Mouse (Mus musculus) embryonic facial prominence, embryonic 12.5 days (tissue): ENCODE results near the gene Ccno. TPM values are rescaled to one million over a fixed set of nuclear protein-coding genes. Genes with fewer than 3 reads are reported as not detected.

Source experiments
- ATAC-seq: fragments of 200-750 bp; cut with Nextera tagmentation; 2 replicates; pipeline ENCODE4 v1.8.0; 2017; ENCODE audit not compliant: insufficient number of reproducible peaks, insufficient read depth, low FRiP score, low TSS enrichment
- H3K27ac ChIP-seq: fragments of 300-500 bp; sonication (generic); 2 replicates; pipeline ENCODE4 v1.5.1; 2016; ENCODE audit warnings: mild to moderate bottlenecking
- H3K27me3 ChIP-seq: fragments of 300-500 bp; sonication (generic); 2 replicates; pipeline ENCODE4 v1.6.1; 2016; ENCODE audit warnings: mild to moderate bottlenecking, moderate library complexity
- H3K36me3 ChIP-seq: fragments of 300-500 bp; sonication (generic); 2 replicates; pipeline ENCODE4 v1.6.1; 2016; ENCODE audit warnings: mild to moderate bottlenecking
- H3K4me1 ChIP-seq: fragments of 300-500 bp; sonication (generic); 2 replicates; pipeline ENCODE4 v1.6.1; 2016
- H3K4me2 ChIP-seq: fragments of 300-500 bp; sonication (generic); replicated peaks from 2 replicates; pipeline ENCODE4 v1.6.1; 2016; ENCODE audit warnings: mild to moderate bottlenecking, moderate library complexity
- H3K4me3 ChIP-seq: fragments of 300-500 bp; sonication (generic); 2 replicates; pipeline ENCODE4 v1.5.1; 2016; ENCODE audit warnings: mild to moderate bottlenecking
- H3K9ac ChIP-seq: fragments of 300-500 bp; sonication (generic); 2 replicates; pipeline ENCODE4 v1.6.1; 2016; ENCODE audit warnings: mild to moderate bottlenecking, moderate library complexity
- H3K9me3 ChIP-seq: fragments of 300-500 bp; sonication (generic); 2 replicates; pipeline ENCODE4 v1.6.1; 2016; ENCODE audit warnings: mild to moderate bottlenecking, moderate library complexity
- WGBS: fragments of 180-500 bp; shearing (Covaris S2); methylation state at CpG from one replicate; pipeline ENCODE4 v1.1.7; 2016; 5-methylcytosine and 5-hydroxymethylcytosine counted together
- polyA plus RNA-seq: library from polyadenylated mRNA; unstranded; fragments of >200 nt; fragmentation: Nextera tagmentation; extraction: Ambion mirVana; gene quantifications from 2 replicates; pipeline ENCODE4 v1.2.1, GENCODE M21; 2016

Gene Ccno
- 0.53 and 0.79 TPM in 2 replicates for polyA plus RNA-seq

DNA sequence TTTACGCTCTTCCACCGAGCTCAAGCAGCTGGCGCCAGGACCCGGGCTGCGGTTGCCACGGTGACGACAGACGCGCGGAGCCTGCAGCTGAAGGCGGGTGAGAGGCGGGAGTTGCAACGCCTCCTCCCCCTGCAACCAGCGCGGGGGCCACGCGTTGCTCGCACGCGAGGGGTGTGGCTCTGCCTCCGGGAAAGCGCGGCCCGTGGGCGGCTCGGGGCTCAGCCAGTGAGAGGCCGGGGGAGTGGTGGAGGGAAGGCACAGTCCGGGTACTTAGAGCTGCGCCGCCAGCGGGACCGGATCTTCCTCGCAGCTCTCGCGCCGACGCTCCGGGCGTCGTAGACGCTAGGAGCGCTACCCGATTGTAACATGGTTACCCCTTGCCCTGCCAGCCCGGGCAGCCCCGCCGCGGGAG is at the start of gene Ccno:
Gene Ccno, plus strand, starts transcription at position 271 of the 412 bp plus-strand sequence.
- WGBS, result under 1% methylated on average over 47 of the region's 47 CpGs

DNA sequence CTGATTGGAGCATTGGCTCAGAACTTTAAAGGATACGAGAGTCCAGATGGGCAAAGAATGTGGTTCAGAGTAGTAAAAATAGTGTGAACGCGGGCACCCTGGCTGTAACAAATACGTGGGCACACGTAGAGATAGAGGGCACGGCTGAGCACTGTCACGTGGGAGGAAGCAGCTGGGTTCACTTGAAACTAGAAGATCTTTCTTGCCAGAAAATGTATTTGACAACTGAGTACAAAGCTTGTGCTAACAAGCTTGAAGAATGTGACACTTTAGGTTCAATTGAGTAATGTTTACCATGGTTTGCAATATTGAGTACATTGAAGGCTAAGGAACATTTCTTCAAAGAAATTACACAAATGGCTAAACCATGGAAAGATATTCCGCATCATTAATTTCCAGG is 49.5 kb upstream of the Ccno start:
- ATAC-seq, result no peak
- peaks cover 58% of the 10 kb centered on the region for H3K36me3 ChIP-seq
- H3K9ac ChIP-seq, result no peak overlapping the region
- 94% methylated on average over 8 of the region's 8 CpGs for WGBS
- H3K4me2 ChIP-seq, result no peak overlapping the region
- H3K9me3 ChIP-seq, result no peaks in the 10 kb centered on the region
- no peaks in the 10 kb centered on the region for H3K4me1 ChIP-seq
- no peaks in the 10 kb centered on the region for H3K27me3 ChIP-seq
- no peak overlapping the region for H3K4me3 ChIP-seq
- no peak overlapping the region for H3K27ac ChIP-seq

More for the DNA sequence above, at the start of gene Ccno:
- H3K9me3 ChIP-seq, result no peaks in the 10 kb centered on the region
- peak within 1 kb of the TSS; percentile 48 for H3K9ac ChIP-seq
- H3K4me1 ChIP-seq, result peaks cover 25% of the 10 kb centered on the region
- H3K36me3 ChIP-seq, result no peaks in the 10 kb centered on the region
- H3K4me2 ChIP-seq, result peak within 1 kb of the TSS; percentile 96
- peak within 1 kb of the TSS; percentile 50 for H3K4me3 ChIP-seq
- no peak within 1 kb of the TSS for H3K27ac ChIP-seq
- H3K27me3 ChIP-seq, result peaks cover 73% of the 10 kb centered on the region
- ATAC-seq, result peak; percentile 97

DNA sequence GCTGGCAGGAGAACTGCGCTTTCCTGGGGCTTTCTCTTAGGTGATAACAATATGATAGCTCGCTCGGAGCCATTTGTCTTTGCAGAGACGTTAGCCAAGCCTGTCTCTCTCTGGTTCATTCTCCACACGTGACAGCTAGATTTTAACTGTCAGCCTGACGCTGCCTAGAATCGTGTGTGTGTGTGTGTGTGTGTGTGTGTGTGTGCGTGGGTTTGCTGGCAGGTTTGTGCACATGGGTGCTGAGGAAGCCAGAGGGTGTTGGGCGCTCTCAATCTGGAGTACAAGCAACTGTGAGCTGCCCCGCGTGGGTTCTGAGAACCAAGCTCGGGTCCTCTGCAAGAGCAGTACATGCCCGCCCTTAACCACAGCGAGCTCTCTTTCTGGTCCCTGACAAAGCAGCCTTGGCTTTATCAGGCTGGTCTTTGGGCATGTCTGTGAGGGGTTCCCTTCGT is 45.7 kb upstream of the Ccno start:
- no peaks in the 10 kb centered on the region for H3K4me1 ChIP-seq
- H3K9ac ChIP-seq, result no peak overlapping the region
- ATAC-seq, result no peak
- 78% methylated on average over 15 of the region's 15 CpGs for WGBS
- H3K4me3 ChIP-seq, result no peak overlapping the region
- no peak overlapping the region for H3K27ac ChIP-seq
- no peaks in the 10 kb centered on the region for H3K27me3 ChIP-seq
- H3K36me3 ChIP-seq, result peaks cover 63% of the 10 kb centered on the region
- H3K4me2 ChIP-seq, result no peak overlapping the region
- no peaks in the 10 kb centered on the region for H3K9me3 ChIP-seq

DNA sequence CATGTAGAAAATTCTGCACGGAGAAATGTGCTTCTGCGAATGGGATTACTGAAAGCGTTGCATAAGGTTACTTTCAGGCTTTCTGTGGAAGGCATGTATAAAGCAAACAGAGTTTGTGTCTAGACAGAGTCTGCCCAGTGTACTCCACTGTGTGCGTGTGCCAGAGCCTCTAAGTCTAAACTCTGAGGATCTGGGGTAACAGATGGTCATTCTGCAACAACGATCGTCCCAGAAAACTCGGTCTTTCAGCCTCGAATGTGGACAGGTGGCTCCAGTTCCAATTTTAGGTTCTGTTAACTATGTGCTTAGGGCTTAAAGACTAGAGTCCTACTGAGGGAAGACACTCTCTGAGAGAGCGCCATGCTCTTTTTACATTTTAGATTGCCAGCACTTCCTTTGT is 42.3 kb upstream of the Ccno start:
- H3K9ac ChIP-seq, result no peak overlapping the region
- peaks cover 71% of the 10 kb centered on the region for H3K36me3 ChIP-seq
- no peak overlapping the region for H3K4me2 ChIP-seq
- H3K27ac ChIP-seq, result no peak overlapping the region
- no peak for ATAC-seq
- no peaks in the 10 kb centered on the region for H3K9me3 ChIP-seq
- H3K4me3 ChIP-seq, result no peak overlapping the region
- H3K27me3 ChIP-seq, result no peaks in the 10 kb centered on the region
- 96% methylated on average over 9 of the region's 9 CpGs for WGBS
- H3K4me1 ChIP-seq, result no peaks in the 10 kb centered on the region

DNA sequence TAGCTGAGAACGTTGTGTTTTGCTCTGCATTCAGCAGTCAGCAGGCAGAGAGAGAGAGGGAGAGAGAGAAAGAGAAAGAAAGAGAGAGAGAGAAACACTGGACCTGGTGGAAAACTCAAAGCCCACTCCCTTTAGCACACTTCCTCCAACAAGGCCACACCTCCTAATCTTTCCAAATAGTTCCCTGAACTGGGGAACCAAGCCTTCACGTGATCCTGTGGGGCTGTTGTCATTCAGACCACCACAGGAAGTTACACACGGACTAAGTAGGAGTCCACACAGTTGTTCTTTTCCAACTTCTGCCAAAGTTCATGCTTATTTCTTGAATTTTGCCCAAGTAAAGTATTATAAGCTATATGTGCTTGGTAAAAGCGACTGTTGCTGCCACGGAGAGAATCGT is 41.7 kb upstream of the Ccno start:
- Histone ChIP-seq H3K4me1 (no peaks in the 10 kb centered on the region), H3K27ac (no peak overlapping the region), H3K27me3 (no peaks in the 10 kb centered on the region), H3K9ac (no peak overlapping the region), H3K9me3 (no peaks in the 10 kb centered on the region), H3K4me2 (no peak overlapping the region), H3K36me3 (peaks cover 76% of the 10 kb centered on the region), H3K4me3 (no peak overlapping the region)
- WGBS, result 90% methylated on average over 6 of the region's 6 CpGs
- no peak for ATAC-seq

DNA sequence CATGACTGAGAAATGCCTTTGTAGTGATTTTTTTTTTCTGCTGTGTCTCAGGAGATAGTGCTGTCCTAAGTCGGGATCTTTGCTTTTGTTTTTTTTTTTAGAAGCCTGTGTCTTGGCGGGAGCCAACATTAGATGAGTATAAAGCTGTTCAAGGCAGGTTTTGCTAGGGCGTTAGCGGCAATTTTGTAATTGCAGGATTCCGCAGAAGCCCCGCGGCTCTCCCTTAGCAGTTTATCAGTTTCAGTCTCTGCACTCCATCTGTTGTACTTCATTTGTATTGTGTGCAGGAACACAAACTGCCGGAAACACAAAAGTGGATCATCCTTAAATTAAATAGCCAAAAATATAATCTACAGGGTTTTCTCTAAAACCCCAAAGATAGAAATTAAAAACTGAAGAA is 33.5 kb upstream of the Ccno start:
- Histone ChIP-seq H3K36me3 (peaks cover 74% of the 10 kb centered on the region), H3K4me2 (no peak overlapping the region), H3K4me3 (no peak overlapping the region), H3K9me3 (no peaks in the 10 kb centered on the region), H3K27me3 (no peaks in the 10 kb centered on the region), H3K4me1 (no peaks in the 10 kb centered on the region), H3K27ac (no peak overlapping the region), H3K9ac (no peak overlapping the region)
- no peak for ATAC-seq
- WGBS, result 91% methylated on average over 8 of the region's 8 CpGs

DNA sequence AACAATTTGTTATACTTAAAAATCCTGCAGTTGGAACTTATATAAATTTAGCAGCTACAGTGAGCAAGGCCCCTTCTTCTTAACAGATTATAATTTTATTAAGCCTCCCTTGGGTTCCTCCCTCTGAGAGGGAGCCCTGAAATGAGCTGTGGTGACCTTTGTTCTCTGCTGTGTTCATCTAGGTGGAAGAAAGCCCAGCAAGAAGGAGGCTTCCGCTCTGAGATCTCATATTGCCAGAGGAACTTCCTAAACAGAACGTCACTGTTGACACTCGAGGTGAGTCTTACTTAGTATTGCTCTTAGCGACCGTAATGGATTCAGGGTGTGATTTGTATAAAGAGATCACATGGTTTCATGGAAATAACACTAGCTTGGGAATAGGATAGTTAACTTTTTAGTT is 24.5 kb upstream of the Ccno start:
- Histone ChIP-seq H3K36me3 (peaks cover 55% of the 10 kb centered on the region), H3K9me3 (no peaks in the 10 kb centered on the region), H3K4me2 (no peak overlapping the region), H3K4me1 (no peaks in the 10 kb centered on the region), H3K9ac (no peak overlapping the region), H3K27me3 (no peaks in the 10 kb centered on the region), H3K4me3 (no peak overlapping the region), H3K27ac (no peak overlapping the region)
- no peak for ATAC-seq
- 80% methylated on average over 5 of the region's 5 CpGs for WGBS

DNA sequence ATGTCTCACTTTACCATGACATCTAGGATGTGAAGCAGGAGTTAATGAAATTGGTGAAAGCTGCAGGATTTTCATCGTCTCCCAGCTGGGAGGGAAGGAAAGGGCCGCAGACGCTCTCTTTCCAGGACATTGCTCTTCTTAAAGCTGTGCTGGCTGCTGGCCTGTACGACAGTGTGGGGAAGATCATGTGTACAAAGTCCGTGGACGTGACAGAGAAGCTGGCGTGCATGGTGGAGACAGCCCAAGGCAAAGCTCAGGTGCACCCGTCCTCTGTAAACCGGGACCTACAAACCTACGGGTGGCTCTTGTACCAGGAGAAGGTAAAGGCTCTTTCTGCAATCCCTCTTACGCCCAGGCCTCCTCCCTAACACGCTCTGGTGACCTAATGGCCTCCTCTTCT is 23.2 kb upstream of the Ccno start:
- peaks cover 58% of the 10 kb centered on the region for H3K36me3 ChIP-seq
- WGBS, result 93% methylated on average over 12 of the region's 12 CpGs
- no peak for ATAC-seq

DNA sequence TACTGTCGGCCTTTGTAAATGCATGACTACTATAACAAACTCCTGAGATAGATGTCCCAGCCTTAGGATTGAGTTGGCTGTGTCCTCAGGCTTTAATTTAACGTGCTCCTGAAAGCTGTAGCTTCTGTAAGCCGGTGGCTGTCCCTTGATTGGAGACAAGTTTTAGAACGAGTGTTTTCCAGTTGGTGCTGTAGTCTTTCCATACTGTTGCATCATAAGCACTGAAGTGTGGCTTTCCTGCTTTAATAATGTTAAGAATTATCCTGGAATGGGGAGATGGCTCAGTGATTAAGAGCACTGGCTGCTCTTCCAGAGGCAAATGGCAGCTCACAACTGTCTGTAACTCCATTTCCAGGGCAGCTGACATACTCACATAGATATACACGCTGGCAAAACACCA is 20.3 kb upstream of the Ccno start:
- Histone ChIP-seq H3K4me1 (no peaks in the 10 kb centered on the region), H3K27ac (no peak overlapping the region), H3K9ac (no peak overlapping the region), H3K9me3 (no peaks in the 10 kb centered on the region), H3K4me3 (no peak overlapping the region), H3K4me2 (no peak overlapping the region), H3K36me3 (peaks cover 45% of the 10 kb centered on the region), H3K27me3 (no peaks in the 10 kb centered on the region)
- 91% methylated on average over 5 of the region's 5 CpGs for WGBS
- ATAC-seq, result no peak

More for the DNA sequence above, 23.2 kb upstream of the Ccno start:
- no peaks in the 10 kb centered on the region for H3K9me3 ChIP-seq
- no peaks in the 10 kb centered on the region for H3K27me3 ChIP-seq
- no peak overlapping the region for H3K4me2 ChIP-seq
- H3K27ac ChIP-seq, result no peak overlapping the region
- H3K4me1 ChIP-seq, result no peaks in the 10 kb centered on the region
- no peak overlapping the region for H3K9ac ChIP-seq
- no peak overlapping the region for H3K4me3 ChIP-seq

DNA sequence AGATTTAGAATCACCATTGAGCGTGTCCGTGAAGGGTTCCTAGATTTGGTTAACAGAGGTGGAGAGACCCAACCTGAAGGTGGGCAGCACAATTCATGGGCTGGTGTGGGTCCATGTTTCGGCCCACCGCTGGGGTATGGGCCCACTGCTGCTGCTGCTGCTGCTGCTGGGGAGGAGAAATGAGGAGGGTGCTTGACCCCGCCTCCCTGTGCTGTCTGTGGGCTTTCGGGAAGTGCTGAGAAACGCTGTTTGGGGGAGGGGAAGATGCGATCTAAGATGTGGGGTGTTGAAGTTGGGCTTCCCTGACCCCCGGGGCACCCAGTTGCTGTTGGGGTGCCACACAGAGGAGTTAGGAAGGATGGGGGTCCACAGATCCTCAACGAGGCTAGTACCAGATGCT is 10.9 kb upstream of the Ccno start:
- no peak overlapping the region for H3K27ac ChIP-seq
- no peaks in the 10 kb centered on the region for H3K4me1 ChIP-seq
- H3K4me3 ChIP-seq, result no peak overlapping the region
- peaks cover 3% of the 10 kb centered on the region; the same call in 1 of the 2 replicates for H3K27me3 ChIP-seq
- ATAC-seq, result no peak
- H3K9ac ChIP-seq, result no peak overlapping the region
- no peaks in the 10 kb centered on the region for H3K9me3 ChIP-seq
- 42% methylated on average over 10 of the region's 10 CpGs for WGBS
- no peaks in the 10 kb centered on the region for H3K36me3 ChIP-seq
- H3K4me2 ChIP-seq, result peak overlapping the region; percentile 24; the same call in 1 of the 2 replicates

DNA sequence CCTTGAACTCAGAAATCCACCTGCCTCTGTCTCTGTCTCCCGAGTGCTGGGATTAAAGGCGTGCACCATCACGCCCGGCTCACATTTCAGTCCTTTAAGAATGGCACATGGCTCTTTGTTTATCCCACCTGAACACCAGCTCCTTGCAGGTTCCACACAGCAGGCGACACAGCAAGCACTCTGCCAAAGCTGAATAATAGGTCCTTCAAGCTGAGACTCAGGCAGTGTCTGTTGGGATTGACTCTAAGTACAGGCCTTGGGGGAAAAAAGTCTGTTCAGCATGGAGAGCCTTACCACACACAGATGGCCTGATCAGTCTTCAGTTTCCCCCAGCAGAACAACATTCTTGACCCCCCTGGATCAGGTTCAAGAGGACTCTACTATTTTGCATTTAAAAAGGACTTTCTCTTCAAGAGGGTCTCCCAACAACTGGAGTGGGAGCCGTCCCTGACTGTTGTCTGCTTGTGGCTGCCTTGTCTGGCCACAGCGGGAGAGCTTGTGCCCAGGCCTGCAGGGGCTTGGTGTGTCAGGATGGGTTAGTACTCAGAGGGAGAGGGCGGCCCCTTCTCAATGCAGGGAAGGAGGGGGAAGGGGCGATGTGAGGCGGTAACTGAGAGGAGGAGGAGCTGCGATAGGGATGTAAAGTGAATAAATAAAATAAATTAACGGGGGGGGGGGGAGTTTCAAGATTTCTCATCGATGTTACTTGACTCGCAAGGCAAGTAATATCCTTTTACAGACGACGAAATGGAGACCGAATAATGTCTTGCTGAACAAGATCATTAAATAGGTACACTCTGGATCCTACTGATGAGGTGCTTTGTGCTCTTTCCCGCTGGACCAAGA is 1.8 kb upstream of the Ccno start:
- 4% methylated on average over 18 of the region's 18 CpGs for WGBS
- H3K36me3 ChIP-seq, result no peaks in the 10 kb centered on the region
- peaks cover 58% of the 10 kb centered on the region for H3K27me3 ChIP-seq
- no peak for ATAC-seq
- H3K9ac ChIP-seq, result no peak overlapping the region
- H3K4me2 ChIP-seq, result peak overlapping the region; percentile 96
- H3K4me3 ChIP-seq, result no peak overlapping the region
- no peaks in the 10 kb centered on the region for H3K9me3 ChIP-seq
- peaks cover 25% of the 10 kb centered on the region for H3K4me1 ChIP-seq
- no peak overlapping the region for H3K27ac ChIP-seq

DNA sequence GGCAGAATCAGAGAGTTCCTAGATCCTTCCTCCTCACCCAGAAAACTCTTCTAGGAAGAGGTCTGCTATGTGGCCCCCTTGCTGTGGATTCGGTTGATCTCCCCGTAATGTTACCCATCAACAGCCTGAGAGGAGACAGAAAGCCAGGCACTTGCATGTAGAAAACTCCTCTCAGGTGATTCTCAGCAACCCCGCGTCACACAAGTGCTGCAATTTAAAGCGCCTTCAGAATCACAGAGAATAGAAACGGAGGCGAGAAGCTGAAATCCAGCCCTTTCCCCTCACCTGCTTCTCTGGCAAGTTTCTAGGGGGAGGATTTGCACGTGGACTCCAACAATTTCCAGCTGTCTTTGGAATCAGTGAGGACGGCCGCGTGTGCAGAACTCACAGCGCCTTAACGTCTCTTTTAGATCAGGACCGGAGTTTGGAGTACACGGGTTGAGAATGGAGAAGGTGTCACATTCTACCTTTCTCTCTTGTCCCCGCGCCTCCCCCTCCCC is 1.1 kb upstream of the Ccno start:
- Histone ChIP-seq H3K9me3 (no peaks in the 10 kb centered on the region), H3K27me3 (peaks cover 65% of the 10 kb centered on the region), H3K36me3 (no peaks in the 10 kb centered on the region), H3K4me2 (peak overlapping the region; percentile 96), H3K9ac (no peak overlapping the region), H3K27ac (no peak overlapping the region), H3K4me3 (peak overlapping the region; percentile 50; the same call in 1 of the 2 replicates), H3K4me1 (peaks cover 25% of the 10 kb centered on the region)
- no peak for ATAC-seq
- under 1% methylated on average over 17 of the region's 17 CpGs for WGBS
